Mouse (Mus musculus) forebrain, embryonic 16.5 days (tissue): Measurements from ENCODE around the gene Fam240b. TPM values are rescaled to one million over a fixed set of nuclear protein-coding genes. Genes with fewer than 3 reads are reported as not detected.

ENCODE experiments used
- polyA plus RNA-seq: library from polyadenylated mRNA; unstranded; fragments of >200 nt; fragmentation: Nextera tagmentation; extraction: Ambion mirVana; gene quantifications from 2 replicates; pipeline ENCODE4 v1.2.1, GENCODE M21; 2015

Fam240b gene
- polyA plus RNA-seq, 1 experiment from 2014 or later: not detected

Other genes with a start within 250 kb of the Fam240b start
- 1.7 and 2.9 TPM in 2 replicates for gene Cdc14b, start 222.5 kb downstream of the Fam240b start, polyA plus RNA-seq
- 8.2 and 8.7 TPM in 2 replicates for gene Aaed1, start 185.1 kb downstream of the Fam240b start, polyA plus RNA-seq
- gene Ctsl, start 126.9 kb downstream of the Fam240b start, polyA plus RNA-seq: 114 and 117 TPM in 2 replicates
- gene Cdk20, start 65.5 kb downstream of the Fam240b start, polyA plus RNA-seq: 32.6 and 33.1 TPM in 2 replicates